Mouse (Mus musculus): ENCODE results near the gene Ostn.

GRCm38 (mm10) chr16:27370191-27370590 lies 62.9 kb downstream of the Ostn start, which contains the start of gene Uts2b:
- no peak for TF ChIP-seq TCF12 (IDR thresholded peaks at IDR 0.05; ENCODE audit: low read depth, low read length)
- TF ChIP-seq CTCF (IDR thresholded peaks at IDR 0.05 in 2 of 3, conservative IDR thresholded peaks at IDR 0.05 in 1 of 3; ENCODE audit: control insufficient read depth in 1 of 3, insufficient read depth in 1 of 3, low read depth in 2 of 3, low read length in 3 of 3, poor library complexity in 1 of 3, severe bottlenecking in 1 of 3) = no peak
- TF ChIP-seq E2F4 (IDR thresholded peaks at IDR 0.05; ENCODE audit: borderline replicate concordance, low read depth, low read length) = no peak
- TF ChIP-seq HCFC1 (IDR thresholded peaks at IDR 0.05; ENCODE audit: low read depth, low read length) = no peak
- TF ChIP-seq USF1 (IDR thresholded peaks at IDR 0.05; ENCODE audit: low read depth, low read length) = no peak
- no peak for TF ChIP-seq MAZ (IDR thresholded peaks at IDR 0.05; ENCODE audit: low read depth, low read length)
- no peak for TF ChIP-seq ETS1 (IDR thresholded peaks at IDR 0.05; ENCODE audit: low read depth, low read length)
- TF ChIP-seq GATA1 (IDR thresholded peaks at IDR 0.05; ENCODE audit: low read depth, low read length) = no peak
- TF ChIP-seq GABPA (IDR thresholded peaks at IDR 0.05; ENCODE audit: low read depth, low read length) = no peak
- no peak for TF ChIP-seq POLR2A (IDR thresholded peaks at IDR 0.05; ENCODE audit: control insufficient read depth in 1 of 2, insufficient read depth in 1 of 2, low read depth in 1 of 2, low read length in 2 of 2, poor library complexity in 1 of 2)
- TF ChIP-seq EP300 (IDR thresholded peaks at IDR 0.05; ENCODE audit: low read depth in 1 of 2, low read length in 2 of 2) = no peak
- no peak for TF ChIP-seq MAFK (IDR thresholded peaks at IDR 0.05; ENCODE audit: borderline replicate concordance, low read depth, low read length)
- no peak for TF ChIP-seq CHD1 (IDR thresholded peaks at IDR 0.05; ENCODE audit: low read depth, low read length)
- no peak for TF ChIP-seq MAX (IDR thresholded peaks at IDR 0.05; ENCODE audit: low read length)

Measured in MEL (cell line).